Mouse (Mus musculus) G1E-ER4 (cell line): Measurements from ENCODE around the gene Phf24. TPM values are rescaled to one million over a fixed set of nuclear protein-coding genes. Genes with fewer than 3 reads are reported as not detected.
A peak's percentile ranks its signal among the peaks of the same experiment; 100 is the strongest.

Experiments
- GATA1 ChIP-seq: IDR thresholded peaks from one replicate; pipeline ENCODE4 v1.8.0; 2012; ENCODE audit warnings: low read length, inconsistent platforms
- polyA plus RNA-seq: library from polyadenylated mRNA; stranded (reverse); fragments of >175 nt; gene quantifications from 2 replicates; pipeline ENCODE4 v1.2.3, GENCODE M21; 2012

Phf24 gene
- polyA plus RNA-seq: 0.04 and 0.11 TPM in 2 replicates

DNA sequence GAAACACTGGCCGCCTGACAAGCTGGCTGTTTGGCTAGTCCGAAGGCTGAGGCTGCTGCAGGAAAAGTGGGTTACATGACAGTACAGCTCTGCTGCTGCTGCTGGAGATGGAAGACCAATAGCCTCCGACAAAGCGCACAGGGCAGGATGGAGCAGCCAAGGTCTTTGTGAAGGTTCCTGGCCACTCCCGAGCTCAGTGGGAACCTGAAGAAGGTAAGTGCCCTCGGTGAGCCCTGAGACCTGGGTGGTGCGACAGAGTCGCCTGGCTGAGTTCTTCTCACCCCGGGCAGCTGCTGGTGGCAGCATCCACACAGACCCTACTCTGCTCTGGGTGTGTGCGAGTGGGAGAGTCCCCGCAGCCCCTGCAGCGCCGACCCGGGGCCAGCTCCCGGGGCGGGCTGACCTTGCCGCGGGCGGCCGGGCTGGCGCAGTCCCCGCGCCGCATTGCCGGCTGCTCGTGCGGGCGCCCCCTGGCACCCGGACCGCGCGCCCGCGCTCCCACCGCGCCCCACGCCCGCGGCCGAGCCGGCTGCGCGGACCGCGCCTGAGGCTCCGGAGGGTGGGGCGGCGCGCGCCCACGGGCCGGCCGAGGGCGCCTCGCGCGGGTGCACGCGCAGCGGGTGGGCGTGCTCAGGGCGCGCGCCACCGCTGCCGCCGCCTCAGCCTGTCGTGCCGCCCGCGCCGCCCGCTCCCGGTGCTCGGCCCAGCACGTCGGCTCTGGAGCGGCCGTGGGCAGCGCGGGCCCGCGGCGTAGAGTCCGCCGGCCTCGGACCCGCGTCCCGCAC is at the start of gene Phf24:
Gene Phf24, plus strand, starts transcription at position 44 of the 785 bp plus-strand sequence.
- TF ChIP-seq GATA1: no peak

DNA sequence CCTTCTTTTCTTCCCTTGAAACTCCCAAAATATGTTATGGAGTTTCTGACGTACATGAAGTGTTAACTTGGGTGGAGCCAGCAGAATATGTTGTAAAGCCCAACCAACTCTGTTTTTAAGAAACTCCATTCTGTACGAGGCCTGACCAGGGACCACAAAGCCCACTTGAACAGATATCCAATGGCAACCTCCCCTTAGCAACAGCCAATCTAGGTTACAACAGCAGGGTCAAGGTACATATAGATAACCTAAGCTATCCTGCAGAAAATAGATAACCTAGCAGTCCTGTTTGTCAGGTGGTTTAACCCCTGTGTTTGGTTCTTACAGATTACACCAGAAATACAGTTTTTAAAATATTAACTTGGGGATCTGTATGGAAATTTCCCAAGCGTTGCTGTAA is 49.1 kb upstream of the Phf24 start:
- peak; percentile 77 for TF ChIP-seq GATA1

DNA sequence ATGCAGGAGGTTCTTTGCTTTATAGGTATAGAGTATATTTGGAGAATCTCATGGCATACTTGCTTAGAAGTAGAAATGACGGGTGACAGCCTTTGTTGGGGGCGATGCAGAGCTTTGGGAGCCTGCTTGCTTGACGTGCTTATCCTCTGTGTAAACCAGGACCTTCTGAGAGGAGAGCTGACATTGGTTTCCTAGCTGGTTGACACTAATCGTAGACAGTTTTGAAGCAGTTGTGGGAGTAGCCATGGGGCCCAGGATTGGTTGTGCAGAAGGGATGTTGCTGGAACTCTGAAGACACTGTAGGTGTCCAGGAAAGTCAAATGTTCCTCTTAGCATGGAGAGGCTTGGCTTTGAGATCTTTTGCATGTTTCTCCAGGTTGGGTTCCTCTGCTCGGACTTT is 48.3 kb upstream of the Phf24 start:
- no peak for TF ChIP-seq GATA1

DNA sequence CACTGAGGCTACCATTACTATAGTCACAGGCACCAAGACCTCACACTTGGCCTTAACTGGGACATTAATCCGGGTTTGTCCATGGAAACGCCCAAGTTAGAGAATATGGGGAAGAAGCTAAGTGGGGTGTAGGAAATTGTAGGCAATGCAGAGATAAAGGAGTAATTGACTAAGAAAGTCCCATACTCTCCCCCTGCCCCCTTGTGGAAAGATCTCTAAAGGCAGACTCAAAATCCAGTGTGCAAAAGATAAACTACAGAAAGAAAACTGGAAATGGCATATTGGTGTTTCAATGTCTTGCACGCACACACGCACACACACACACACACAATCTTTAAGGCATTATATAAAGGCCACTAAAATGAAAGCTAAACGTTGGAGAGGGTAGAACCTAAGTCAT is 45.7 kb upstream of the Phf24 start:
- no peak for TF ChIP-seq GATA1

GRCm38 (mm10) chr4:42872151-42872550 is 44.3 kb upstream of the Phf24 start:
- TF ChIP-seq GATA1: no peak

DNA sequence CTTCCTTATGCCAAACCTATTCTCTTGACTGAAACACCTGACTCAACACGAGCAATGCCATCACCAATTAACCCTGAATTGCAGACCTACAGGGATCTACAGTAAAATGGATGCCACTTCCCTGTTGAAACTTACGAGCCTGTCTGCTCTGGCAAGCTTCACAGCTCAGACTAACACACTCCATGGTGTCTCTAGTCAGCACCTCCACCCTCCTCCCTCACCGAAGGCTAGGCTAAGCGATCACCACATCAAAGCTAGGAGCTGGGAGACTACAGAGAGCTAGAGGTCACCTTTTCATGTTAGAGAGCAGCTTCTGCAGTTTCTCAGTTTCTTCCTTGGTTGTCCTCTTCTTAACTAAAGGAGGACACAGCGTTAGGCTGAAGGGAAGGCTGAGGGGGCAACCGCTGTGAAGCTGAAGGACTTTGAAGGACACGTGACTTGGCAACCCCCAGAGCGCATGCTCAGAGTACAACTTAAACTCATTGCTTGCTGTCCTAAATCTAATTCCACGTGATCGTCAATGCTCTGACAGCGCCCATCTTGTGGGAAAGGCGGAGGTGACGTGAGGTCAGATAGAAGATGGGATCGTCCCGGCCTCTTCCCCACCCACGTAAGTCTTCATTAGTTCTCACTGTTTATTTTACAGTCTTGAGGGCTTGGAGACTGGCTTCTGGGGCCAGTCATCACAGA is 43.6 kb upstream of the Phf24 start:
- no peak for TF ChIP-seq GATA1

GRCm38 (mm10) chr4:42874134-42874533 is 42.3 kb upstream of the Phf24 start, which contains the start of gene Fam205c:
Fam205c (minus strand) TSS chr4:42874234.
- TF ChIP-seq GATA1: no peak

GRCm38 (mm10) chr4:42876586-42877291 is 39.7 kb upstream of the Phf24 start:
- TF ChIP-seq GATA1: no peak

- TF ChIP-seq GATA1: no peak
Measured at GRCm38 (mm10) chr4:42877657-42878056, 38.8 kb upstream of the Phf24 start.

- TF ChIP-seq GATA1: peak; percentile 92
Measured at GRCm38 (mm10) chr4:42879829-42880676, 36.4 kb upstream of the Phf24 start.

DNA sequence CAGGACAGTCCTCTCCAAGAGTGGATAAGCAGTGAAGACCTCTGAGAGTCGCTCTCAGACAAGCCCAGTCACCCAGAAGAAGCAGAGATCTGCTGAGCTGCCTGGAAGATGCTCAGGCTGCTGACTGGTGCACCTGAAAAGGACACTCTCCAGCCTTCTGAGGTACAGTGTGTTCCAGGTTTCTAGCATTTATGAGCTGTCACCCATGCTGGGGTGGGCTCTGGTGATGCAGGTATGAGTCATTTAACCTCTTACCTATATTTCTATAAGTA is 35.8 kb upstream of the Phf24 start:
- no peak for TF ChIP-seq GATA1

DNA sequence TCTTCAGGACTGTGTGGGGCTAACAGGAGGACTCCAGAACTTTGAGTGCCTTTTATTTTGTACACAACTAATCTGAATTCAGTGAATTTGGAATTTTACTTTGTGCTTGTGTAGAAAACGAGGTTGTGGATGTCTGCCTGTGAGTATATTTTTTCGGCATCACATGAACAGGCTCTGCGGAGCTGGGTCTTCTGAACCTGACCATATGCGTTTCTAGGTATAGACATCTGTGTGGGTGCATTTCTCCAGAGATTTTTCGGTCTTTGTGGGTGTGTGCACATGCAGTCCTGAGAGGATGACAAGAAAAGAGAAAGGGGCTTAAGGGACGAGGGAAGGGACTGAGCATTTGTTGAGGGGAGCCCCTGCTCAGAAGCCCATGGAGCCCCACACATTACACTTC is 29.5 kb upstream of the Phf24 start:
- no peak for TF ChIP-seq GATA1

- no peak for TF ChIP-seq GATA1
Measured at GRCm38 (mm10) chr4:42888806-42889205, 27.7 kb upstream of the Phf24 start.

GRCm38 (mm10) chr4:42891176-42891575 is 25.3 kb upstream of the Phf24 start:
- TF ChIP-seq GATA1: no peak

DNA sequence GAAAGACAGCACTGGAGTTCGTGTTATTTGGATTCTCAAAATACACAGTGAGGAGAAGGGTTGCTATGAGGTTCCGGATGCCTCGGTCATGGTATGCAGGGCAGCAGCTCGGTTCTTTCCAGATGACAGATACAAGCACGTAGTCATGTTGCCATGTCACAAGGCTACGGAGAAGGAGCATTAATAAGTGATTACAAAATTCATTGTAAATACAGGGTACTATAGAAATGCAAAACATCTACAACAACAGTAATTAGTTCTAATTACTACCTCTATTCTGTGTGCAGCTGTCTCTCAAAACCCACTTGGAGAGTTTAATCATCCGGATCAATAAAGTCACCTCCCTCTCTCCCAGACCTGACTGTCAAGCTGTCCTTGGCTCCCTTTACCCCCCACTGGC is 21.3 kb upstream of the Phf24 start:
- TF ChIP-seq GATA1: no peak

GRCm38 (mm10) chr4:42898914-42899313 is 17.5 kb upstream of the Phf24 start:
- TF ChIP-seq GATA1: no peak
